Mouse (Mus musculus): ENCODE data around the gene Nr4a2.

Gene Nr4a2

DNA sequence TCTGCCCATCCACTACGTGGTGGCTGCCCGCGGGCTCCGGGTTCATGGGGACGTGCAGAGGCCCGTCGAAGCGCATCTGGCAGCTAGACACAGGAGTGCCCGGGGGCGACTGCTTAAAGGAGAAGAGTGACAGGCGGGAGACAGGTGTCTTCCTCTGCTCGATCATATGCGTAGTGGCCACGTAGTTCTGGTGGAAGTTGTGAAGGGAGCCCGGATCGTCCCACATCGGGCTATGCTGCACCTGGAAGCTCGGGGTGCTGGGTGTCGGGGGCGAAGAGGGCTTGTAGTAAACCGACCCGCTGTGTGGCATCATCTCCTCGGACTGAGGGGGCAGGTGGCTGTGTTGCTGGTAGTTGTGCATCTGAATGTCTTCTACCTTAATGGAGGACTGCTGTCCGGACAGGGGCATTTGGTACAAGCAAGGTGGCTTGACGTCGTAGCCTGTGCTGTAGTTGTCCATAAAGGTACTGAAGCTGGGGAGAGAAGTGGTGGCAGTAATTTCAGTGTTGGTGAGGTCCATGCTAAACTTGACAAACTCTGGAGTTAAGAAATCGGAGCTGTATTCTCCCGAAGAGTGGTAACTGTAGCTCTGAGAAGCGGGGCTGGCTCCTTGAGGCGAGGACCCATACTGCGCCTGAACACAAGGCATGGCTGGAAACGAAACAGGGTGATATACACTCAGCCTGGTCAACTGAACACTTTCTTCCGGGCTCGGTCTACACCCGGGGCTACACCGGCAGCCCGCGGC lies 11.8 kb downstream of the Nr4a2 start:
- DNase-seq (ENCODE audit: low spot score): peak; percentile 32

DNA sequence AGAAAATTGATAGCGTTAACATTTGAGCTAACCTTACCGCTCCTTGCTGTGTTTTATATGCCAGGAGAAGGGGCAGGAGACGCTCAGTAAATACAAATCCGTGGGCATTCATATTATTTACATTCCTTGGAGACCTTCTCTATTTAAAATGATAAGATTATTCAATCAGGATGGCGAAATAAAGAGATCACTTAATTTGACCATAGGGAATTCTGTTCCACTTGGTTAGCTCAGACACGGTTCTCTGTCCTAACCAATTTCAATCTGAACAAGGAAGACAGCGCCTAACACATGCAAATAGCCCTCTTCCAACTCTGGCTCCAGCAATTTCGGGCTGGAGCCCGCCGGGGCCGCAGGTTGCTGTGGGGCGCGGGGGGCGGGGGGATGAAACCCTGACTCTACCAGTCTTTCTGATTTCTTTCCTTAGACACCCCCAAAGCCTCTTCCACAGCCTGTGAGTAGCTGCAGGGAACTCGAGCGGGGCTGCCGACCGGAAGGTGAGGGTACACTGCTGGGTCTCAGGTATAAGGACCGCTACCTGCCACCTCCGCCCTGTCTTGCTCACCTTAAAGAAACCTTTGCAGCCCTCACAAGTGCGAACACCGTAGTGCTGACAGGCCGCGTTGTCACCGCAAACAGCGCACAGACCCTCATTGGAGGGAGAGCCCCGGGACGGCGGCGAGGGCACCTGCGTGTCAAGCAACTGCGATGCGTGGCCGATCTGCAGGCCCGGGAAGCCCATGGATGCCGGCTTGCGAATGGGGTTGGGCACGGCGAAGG lies 12.6 kb downstream of the Nr4a2 start:
- peak; percentile 40 for DNase-seq (ENCODE audit: low spot score)

- DNase-seq (ENCODE audit: low spot score): no peak
Measured at GRCm38 (mm10) chr2:57110401-57110800, 13.4 kb downstream of the Nr4a2 start.

GRCm38 (mm10) chr2:57109926-57110325 lies 13.9 kb downstream of the Nr4a2 start:
- peak; percentile 50 for DNase-seq (ENCODE audit: low spot score)

DNA sequence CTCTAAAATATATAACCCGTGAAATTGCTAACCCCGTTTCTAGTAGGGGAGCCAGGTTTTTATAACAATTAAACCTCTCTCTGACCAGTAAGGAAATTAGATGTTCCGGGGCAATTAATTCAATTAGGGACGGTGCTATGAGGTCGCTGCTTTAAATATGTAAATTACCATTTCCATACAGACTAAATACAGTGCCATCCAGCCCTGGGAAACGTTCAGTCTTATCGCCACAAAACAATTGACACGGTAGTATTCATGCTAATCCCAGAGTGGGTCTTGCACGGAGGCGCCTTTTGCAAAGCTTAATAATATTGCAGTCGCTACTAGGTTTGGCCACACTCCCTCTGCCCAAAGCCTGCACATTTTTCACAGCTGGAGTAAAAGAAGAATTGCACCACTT lies 14.5 kb downstream of the Nr4a2 start:
- DNase-seq (ENCODE audit: low spot score): peak; percentile 42

DNA sequence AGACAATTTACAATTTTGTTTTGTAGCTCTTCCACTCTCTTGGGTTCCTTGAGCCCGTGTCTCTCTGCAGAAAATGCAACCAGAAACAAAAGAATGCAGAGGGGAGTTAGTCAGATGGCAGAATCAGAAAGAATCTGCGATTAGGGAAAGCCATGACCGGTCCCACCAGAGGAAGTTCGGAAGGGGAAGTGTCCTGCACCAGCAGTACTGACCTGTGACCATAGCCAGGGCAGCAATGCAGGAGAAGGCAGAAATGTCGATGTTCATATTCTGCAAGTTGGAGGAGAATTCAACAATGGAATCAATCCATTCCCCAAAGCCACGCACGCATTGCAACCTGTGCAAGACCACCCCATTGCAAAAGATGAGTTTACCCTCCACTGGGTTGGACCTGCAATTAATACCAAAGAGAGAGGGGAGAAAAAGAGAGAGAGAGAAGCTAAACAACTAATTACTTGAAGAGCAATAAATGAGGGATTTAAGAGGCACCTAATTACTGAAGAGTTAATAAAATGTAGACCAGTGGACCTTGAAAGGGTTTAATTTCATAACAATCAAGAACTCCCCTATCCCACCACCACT lies 15.4 kb downstream of the Nr4a2 start:
- DNase-seq (ENCODE audit: low spot score): peak; percentile 21

DNA sequence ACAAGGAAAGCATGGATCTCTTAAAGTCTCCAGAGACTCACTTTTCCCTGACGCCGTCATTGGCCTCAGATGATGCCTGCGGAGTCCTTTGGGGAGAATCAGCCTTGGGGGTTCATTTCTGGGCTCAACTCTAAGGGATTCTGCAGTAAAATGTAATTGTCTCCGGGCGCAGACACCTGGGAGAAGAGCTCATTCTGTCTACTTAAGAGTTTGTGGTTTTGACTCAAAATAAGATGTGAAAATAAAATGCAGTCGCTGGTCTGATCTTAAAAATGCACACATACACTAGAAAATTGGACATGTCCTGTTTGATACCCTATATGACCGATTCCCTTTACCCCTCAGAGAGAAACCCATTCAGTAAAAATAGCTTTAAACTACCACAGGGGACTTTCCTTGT lies 18.4 kb downstream of the Nr4a2 start:
- peak; percentile 32 for DNase-seq (ENCODE audit: low spot score)

- DNase-seq (ENCODE audit: low spot score): peak; percentile 41
Measured at GRCm38 (mm10) chr2:57104731-57105130, 19.1 kb downstream of the Nr4a2 start.

DNA sequence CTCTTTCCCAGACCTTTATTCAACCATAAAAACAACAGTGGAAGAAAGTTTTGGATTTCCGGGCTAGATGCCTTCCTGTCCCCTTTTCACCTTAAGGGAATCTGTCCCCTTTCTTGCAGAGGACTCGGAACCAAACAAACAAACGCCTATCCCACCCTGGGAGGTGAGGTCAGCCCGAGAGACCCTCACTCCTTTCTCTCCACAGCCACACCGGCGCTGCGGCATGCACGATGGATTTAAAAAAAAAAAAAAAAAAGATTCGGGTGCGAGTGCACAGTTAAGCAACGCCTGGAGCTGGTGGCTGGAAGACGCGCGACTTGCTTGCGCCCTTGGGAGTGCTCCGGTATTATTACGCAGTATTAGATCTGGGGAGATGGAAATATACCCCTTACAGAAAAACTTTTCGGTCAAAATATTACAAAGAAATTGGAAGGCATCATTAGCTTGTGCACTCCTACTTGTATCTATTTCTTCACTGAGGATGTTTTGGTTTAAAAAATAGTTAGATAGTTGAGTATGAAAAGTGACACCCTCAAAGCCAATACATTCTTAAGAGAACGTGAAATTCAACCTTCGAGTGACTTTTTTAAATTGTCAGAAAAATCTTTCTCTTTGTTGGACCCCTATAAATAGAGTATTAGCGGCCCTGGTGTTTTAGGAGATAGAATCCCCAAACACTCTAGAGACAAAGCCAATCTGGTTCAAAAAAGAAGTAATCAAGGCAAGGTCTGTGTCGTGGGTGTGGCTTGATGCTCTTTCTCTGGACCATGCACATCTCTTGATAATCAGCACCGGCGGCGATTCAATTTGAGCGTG lies 19.8 kb downstream of the Nr4a2 start:
- DNase-seq (ENCODE audit: low spot score): peak; percentile 48

- peak; percentile 47 for DNase-seq (ENCODE audit: low spot score)
Measured at GRCm38 (mm10) chr2:57102856-57103844, 20.7 kb downstream of the Nr4a2 start.

DNA sequence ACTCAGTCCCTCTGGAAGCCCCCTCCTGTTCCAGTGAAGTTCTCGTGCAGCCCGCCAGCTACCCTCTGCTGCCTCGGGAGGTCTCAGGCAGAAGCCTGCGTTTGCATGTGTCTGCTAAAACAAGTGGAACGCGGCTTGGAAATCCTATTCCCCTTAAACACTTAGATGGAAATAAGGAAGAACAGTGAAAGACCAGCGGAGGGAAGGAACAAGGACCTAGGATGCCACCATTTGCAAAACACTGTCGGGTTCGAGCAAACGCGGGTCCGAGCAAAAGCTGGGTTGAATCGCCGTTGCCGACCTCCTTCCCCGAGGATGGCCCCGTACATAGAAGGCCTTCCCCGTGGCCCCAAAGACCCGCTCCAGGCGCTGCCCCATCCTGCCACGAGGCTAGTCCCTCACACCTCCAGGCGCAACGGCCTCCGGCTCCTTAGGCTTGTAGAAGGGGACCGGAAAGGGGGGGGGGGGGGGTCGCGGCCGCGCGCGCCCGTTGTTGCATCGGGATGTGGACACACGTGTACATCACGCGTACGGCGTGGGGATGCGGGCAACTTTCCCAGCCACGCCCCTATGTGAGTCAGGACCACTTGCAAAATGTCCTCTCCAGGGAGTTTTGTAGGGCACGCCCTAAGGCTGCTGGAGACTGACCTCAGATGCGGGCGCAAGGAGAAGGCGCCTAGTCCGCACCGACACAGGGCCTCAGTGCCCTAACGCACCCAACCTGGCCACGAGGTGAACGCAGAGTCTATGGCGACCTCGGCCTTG lies 21.5 kb downstream of the Nr4a2 start:
- DNase-seq (ENCODE audit: low spot score): peak; percentile 56

- DNase-seq (ENCODE audit: low spot score): no peak
Measured at GRCm38 (mm10) chr2:57100241-57100640, 23.6 kb downstream of the Nr4a2 start.

- DNase-seq (ENCODE audit: low spot score): no peak
Measured at GRCm38 (mm10) chr2:57072452-57072851, 51.4 kb downstream of the Nr4a2 start.

GRCm38 (mm10) chr2:57063480-57063879 lies 60.3 kb downstream of the Nr4a2 start:
- no peak for DNase-seq (ENCODE audit: low spot score)
